Mouse (Mus musculus): Measurements from ENCODE around the gene Glt1d1.
"Not testable (repeated sequence)": the region's sequence is repeated elsewhere in the genome, so short reads cannot be mapped to it uniquely, and the experiment has no call there.

Glt1d1 gene

GRCm38 (mm10) chr5:127703609-127704180 lies 71.6 kb downstream of the Glt1d1 start:
- no peak for DNase-seq

- DNase-seq: no peak
Observed at GRCm38 (mm10) chr5:127705225-127705624, 73.2 kb downstream of the Glt1d1 start.

- no peak for DNase-seq
Observed at GRCm38 (mm10) chr5:127705976-127706375, 73.9 kb downstream of the Glt1d1 start.

- no peak for DNase-seq
Observed at GRCm38 (mm10) chr5:127708143-127708542, 76.1 kb downstream of the Glt1d1 start.

- no peak for DNase-seq
Observed at GRCm38 (mm10) chr5:127714783-127715704, 83.0 kb downstream of the Glt1d1 start.

- peak; percentile 15 to 23 for DNase-seq
Observed at GRCm38 (mm10) chr5:127720591-127721379, 88.7 kb downstream of the Glt1d1 start.

- not testable (repeated sequence) for DNase-seq
Observed at GRCm38 (mm10) chr5:127722171-127722570, 90.1 kb downstream of the Glt1d1 start.

GRCm38 (mm10) chr5:127730351-127730750 lies 98.3 kb downstream of the Glt1d1 start:
- no peak for DNase-seq

- DNase-seq: peak; percentile 37 to 55
Observed at GRCm38 (mm10) chr5:127741331-127741730, 109.3 kb downstream of the Glt1d1 start.

- DNase-seq: not testable (repeated sequence)
Observed at GRCm38 (mm10) chr5:127749540-127749939, 117.5 kb downstream of the Glt1d1 start.

- DNase-seq: no peak
Observed at GRCm38 (mm10) chr5:127751262-127751975, 119.4 kb downstream of the Glt1d1 start.

- DNase-seq: peak in 1 of 2 experiments; percentile 29
Observed at GRCm38 (mm10) chr5:127755594-127755993, 123.5 kb downstream of the Glt1d1 start.

GRCm38 (mm10) chr5:127756011-127756410 lies 123.9 kb downstream of the Glt1d1 start:
- peak; percentile 46 to 59 for DNase-seq

- peak; percentile 42 to 55 for DNase-seq
Observed at GRCm38 (mm10) chr5:127756671-127757423, 124.8 kb downstream of the Glt1d1 start.

GRCm38 (mm10) chr5:127758576-127758975 lies 126.5 kb downstream of the Glt1d1 start:
- DNase-seq: no peak

All from cerebellum, postnatal 14 days (tissue).